Mouse (Mus musculus): ENCODE measurements around the gene Sf3b4. TPM values are rescaled to one million over a fixed set of nuclear protein-coding genes. Genes with fewer than 3 reads are reported as not detected.

Gene Sf3b4
- polyA plus RNA-seq (2014; fragmentation: Illumina TruSeq; extraction: RNeasy Lipid Tissue Mini Kit (QIAGEN cat#74804); ENCODE audit: low read depth, low replicate concordance): 9.6 TPM

DNA sequence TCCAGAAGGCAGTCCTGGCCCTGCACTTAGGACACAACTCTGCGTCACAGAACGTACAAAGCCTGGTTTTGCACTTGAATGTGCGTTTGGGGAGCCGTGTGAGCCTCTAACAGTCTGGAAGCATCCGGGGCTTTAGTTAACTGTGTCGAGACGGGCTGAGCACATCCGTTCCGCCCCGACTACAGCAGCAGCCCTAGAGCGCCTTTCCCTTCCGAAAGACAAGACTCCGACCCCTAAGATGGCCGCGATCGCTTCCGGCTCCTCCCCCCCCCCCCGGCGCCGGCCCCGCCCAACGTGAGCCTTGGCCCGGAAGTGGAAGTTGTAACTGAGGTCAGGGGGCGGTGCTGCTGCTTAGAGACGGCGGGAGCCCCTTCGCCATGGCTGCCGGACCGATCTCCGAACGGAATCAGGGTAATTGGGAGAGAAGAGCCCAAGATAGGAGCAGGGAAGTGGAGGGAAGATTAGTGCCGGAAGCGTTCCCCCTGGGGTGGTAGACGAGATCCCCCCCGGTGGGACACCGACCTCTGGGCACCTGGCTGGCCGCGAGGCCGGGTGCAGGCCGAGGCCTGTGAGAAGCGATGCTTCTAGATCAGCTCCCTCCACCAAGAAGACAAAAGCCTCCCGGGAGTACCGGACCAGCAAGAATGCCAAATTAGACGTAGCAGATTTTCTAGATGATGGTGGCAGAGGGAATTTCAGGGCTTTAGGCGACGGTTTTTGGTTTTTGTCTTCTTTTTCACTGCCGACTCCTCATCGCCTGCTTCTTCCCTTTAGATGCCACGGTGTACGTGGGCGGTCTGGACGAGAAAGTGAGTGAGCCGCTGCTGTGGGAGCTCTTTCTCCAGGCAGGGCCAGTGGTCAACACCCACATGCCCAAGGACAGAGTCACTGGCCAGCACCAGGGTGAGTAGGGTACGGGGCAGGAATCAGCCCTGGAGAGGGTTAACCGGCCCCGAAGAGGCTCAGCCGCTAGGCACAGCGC, at the start of gene Sf3b4:
Gene Sf3b4, plus strand, starts transcription at position 136 of the 982 bp plus-strand sequence.

DNA sequence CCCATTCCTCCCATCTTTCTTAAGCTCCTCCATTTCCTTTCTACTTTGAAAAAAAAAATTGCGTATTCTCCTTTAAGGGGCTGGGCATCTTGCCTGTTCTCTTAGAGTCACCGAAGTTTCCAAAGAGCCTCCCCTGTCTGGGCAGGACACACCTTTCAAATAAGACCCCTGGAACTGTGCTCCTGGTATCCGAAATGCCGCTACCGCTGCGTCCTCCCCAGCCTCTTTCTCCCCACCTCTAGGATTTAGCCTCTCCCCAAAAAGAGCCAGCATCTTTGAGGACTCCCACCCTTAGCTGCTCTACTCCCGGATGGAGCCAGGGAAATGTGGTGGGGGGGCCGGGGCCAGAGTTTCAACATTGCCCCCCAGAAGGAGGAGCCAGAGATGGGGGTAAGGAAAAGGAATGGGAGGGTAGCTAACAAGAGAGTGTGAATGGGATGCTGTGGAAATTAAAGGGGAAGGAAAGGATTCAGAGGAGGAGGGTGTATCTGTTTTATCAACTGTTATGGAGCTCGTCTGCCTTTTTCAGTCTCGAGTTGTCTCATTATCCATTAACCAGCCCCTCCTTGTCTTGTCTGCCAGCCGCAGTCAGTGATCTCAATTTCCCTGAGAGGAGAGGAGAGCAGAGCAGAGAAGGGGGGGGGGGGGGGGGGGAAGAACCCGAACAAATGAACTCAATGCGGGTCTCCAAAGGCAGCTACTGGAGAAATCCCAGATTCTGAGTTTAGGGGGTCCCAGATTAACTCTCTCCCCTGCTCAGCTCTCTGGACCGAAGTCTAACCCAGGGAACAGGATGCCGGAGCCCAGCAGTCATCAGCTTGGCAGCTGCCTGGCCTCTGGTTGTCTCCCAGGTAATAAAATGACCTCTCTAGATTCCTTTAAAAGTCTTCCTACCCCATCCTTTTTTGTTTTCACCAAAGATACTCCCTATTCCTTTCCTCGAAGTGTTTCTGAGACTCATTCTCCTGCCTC, 10.0 kb upstream of the Sf3b4 start, which contains the start of gene Mtmr11:
Gene Mtmr11, plus strand, starts transcription at position 136 of the 972 bp plus-strand sequence.

DNA sequence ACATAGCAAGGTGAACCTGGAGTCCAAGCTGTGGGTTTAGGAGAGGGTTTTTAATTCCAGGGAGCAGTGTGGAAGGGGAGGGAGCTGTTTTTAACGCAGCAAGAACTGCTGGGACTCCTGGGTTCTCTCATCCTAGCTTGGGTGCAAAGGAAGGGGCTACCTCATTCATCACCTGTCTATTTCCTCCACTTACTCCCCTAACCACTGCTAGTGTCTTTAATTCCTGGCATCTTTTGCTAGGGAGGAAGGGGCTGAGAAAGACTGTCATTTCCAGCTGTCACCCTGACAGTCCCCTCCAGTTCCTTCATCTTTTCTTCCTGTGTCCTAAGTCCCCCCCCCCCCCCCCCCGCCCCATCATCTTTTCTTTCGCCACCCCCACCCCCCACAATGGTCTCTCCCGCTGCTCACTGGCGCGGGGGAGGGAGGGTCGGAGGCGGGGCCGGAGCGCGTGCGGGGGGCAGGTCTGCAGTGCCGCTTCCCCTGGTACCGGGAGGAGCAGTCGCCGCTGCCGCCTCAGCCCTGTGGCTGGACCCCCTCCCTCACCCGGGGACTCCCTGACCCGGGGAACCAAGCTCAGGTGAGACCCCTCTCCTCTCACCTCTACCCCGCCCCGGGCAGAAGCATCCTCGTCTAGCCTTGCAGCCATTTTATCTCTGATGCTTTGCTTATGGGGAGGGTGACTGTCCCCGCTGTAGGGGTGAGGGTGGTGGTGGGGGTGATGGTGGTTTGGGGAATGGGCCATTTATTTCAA, 8.8 kb downstream of the Sf3b4 start, which contains the start of gene Sv2a:
Gene Sv2a, plus strand, starts transcription at position 425 of the 751 bp plus-strand sequence.

DNA sequence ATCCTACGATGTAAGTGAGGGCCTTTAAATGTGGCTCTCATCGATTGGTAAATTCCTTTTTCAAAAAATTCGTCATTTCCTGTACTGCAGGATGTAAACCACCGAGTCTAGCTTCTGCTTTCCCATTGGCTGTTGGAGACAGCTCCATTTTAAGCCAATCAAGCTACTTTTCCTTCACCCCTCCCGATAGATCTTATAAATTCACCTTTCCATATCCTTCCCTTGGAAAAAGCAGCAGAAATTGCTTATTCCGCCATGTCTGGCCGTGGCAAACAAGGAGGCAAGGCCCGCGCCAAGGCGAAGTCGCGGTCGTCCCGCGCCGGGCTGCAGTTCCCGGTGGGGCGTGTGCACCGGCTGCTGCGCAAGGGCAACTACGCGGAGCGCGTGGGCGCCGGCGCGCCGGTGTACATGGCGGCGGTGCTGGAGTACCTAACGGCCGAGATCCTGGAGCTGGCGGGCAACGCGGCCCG, 47.6 kb downstream of the Sf3b4 start, which contains the start of the genes Bola1 and Hist2h2ab:
Gene Bola1, minus strand, starts transcription at position 49 of the 470 bp plus-strand sequence.
Gene Hist2h2ab, plus strand, starts transcription at position 205 of the 470 bp plus-strand sequence.

GRCm38 (mm10) chr3:96220765-96221639, 48.9 kb downstream of the Sf3b4 start, which contains the start of the genes Hist2h2ac and Hist2h2be:
Hist2h2ac (minus strand) TSS chr3:96220880.
Hist2h2be (plus strand) TSS chr3:96221119.

Other genes with a start within 250 kb of the Sf3b4 start
- 152 TPM for gene Anp32e, start 243.1 kb upstream of the Sf3b4 start, polyA plus RNA-seq (2014; fragmentation: Illumina TruSeq; extraction: RNeasy Lipid Tissue Mini Kit (QIAGEN cat#74804); ENCODE audit: low read depth, low replicate concordance)
- gene Plekho1, start 176.3 kb upstream of the Sf3b4 start, polyA plus RNA-seq (2014; fragmentation: Illumina TruSeq; extraction: RNeasy Lipid Tissue Mini Kit (QIAGEN cat#74804); ENCODE audit: low read depth, low replicate concordance): 3.1 TPM
- gene Vps45, start 113.9 kb upstream of the Sf3b4 start, polyA plus RNA-seq (2014; fragmentation: Illumina TruSeq; extraction: RNeasy Lipid Tissue Mini Kit (QIAGEN cat#74804); ENCODE audit: low read depth, low replicate concordance): 54.3 TPM
- 22.0 TPM for gene Otud7b, start 67.8 kb upstream of the Sf3b4 start, polyA plus RNA-seq (2014; fragmentation: Illumina TruSeq; extraction: RNeasy Lipid Tissue Mini Kit (QIAGEN cat#74804); ENCODE audit: low read depth, low replicate concordance)
- gene Mtmr11, start 10.3 kb upstream of the Sf3b4 start, polyA plus RNA-seq (2014; fragmentation: Illumina TruSeq; extraction: RNeasy Lipid Tissue Mini Kit (QIAGEN cat#74804); ENCODE audit: low read depth, low replicate concordance): 21.7 TPM
- gene Sv2a, start 8.8 kb downstream of the Sf3b4 start, polyA plus RNA-seq (2014; fragmentation: Illumina TruSeq; extraction: RNeasy Lipid Tissue Mini Kit (QIAGEN cat#74804); ENCODE audit: low read depth, low replicate concordance): 5.4 TPM
- 5.1 TPM for gene Bola1, start 47.4 kb downstream of the Sf3b4 start, polyA plus RNA-seq (2014; fragmentation: Illumina TruSeq; extraction: RNeasy Lipid Tissue Mini Kit (QIAGEN cat#74804); ENCODE audit: low read depth, low replicate concordance)
- not detected for gene Hist2h2ab, start 47.5 kb downstream of the Sf3b4 start, polyA plus RNA-seq (2014; fragmentation: Illumina TruSeq; extraction: RNeasy Lipid Tissue Mini Kit (QIAGEN cat#74804); ENCODE audit: low read depth, low replicate concordance)
- gene Hist2h2ac, start 48.5 kb downstream of the Sf3b4 start, polyA plus RNA-seq (2014; fragmentation: Illumina TruSeq; extraction: RNeasy Lipid Tissue Mini Kit (QIAGEN cat#74804); ENCODE audit: low read depth, low replicate concordance): not detected
- 15.0 TPM for gene Hist2h2be, start 48.8 kb downstream of the Sf3b4 start, polyA plus RNA-seq (2014; fragmentation: Illumina TruSeq; extraction: RNeasy Lipid Tissue Mini Kit (QIAGEN cat#74804); ENCODE audit: low read depth, low replicate concordance)
- 2.3 TPM for gene Hist2h3c2, start 66.8 kb downstream of the Sf3b4 start, polyA plus RNA-seq (2014; fragmentation: Illumina TruSeq; extraction: RNeasy Lipid Tissue Mini Kit (QIAGEN cat#74804); ENCODE audit: low read depth, low replicate concordance)
- gene Hist2h2aa2, start 67.9 kb downstream of the Sf3b4 start, polyA plus RNA-seq (2014; fragmentation: Illumina TruSeq; extraction: RNeasy Lipid Tissue Mini Kit (QIAGEN cat#74804); ENCODE audit: low read depth, low replicate concordance): not detected
- gene Hist2h2aa1, start 73.2 kb downstream of the Sf3b4 start, polyA plus RNA-seq (2014; fragmentation: Illumina TruSeq; extraction: RNeasy Lipid Tissue Mini Kit (QIAGEN cat#74804); ENCODE audit: low read depth, low replicate concordance): not detected
- 24.4 TPM for gene Hist2h3c1, start 74.4 kb downstream of the Sf3b4 start, polyA plus RNA-seq (2014; fragmentation: Illumina TruSeq; extraction: RNeasy Lipid Tissue Mini Kit (QIAGEN cat#74804); ENCODE audit: low read depth, low replicate concordance)
- 0.28 TPM for gene Hist2h4, start 91.0 kb downstream of the Sf3b4 start, polyA plus RNA-seq (2014; fragmentation: Illumina TruSeq; extraction: RNeasy Lipid Tissue Mini Kit (QIAGEN cat#74804); ENCODE audit: low read depth, low replicate concordance)
- not detected for gene Hist2h3b, start 96.3 kb downstream of the Sf3b4 start, polyA plus RNA-seq (2014; fragmentation: Illumina TruSeq; extraction: RNeasy Lipid Tissue Mini Kit (QIAGEN cat#74804); ENCODE audit: low read depth, low replicate concordance)
- gene Hist2h2bb, start 97.4 kb downstream of the Sf3b4 start, polyA plus RNA-seq (2014; fragmentation: Illumina TruSeq; extraction: RNeasy Lipid Tissue Mini Kit (QIAGEN cat#74804); ENCODE audit: low read depth, low replicate concordance): not detected
- gene Fcgr1, start 121.6 kb downstream of the Sf3b4 start, polyA plus RNA-seq (2014; fragmentation: Illumina TruSeq; extraction: RNeasy Lipid Tissue Mini Kit (QIAGEN cat#74804); ENCODE audit: low read depth, low replicate concordance): 0.65 TPM

Measured in kidney, adult 10 weeks (tissue).